Mouse (Mus musculus) macrophage (primary cell): ENCODE measurements around the gene Kctd11. TPM values are rescaled to one million over a fixed set of nuclear protein-coding genes. Genes with fewer than 3 reads are reported as not detected.
"Not testable (repeated sequence)": the region's sequence is repeated elsewhere in the genome, so short reads cannot be mapped to it uniquely, and the experiment has no call there.

Experiments used
- H3K27ac ChIP-seq: fragments of 350-480 bp; formaldehyde crosslinking; 2 replicates; pipeline ENCODE4 v1.9.0; 2021
- H3K36me3 ChIP-seq: fragments of 350-480 bp; formaldehyde crosslinking; 2 replicates; pipeline ENCODE4 v1.9.0; 2021; ENCODE audit errors: inconsistent target
- H3K4me3 ChIP-seq: fragments of 350-480 bp; formaldehyde crosslinking; 2 replicates; pipeline ENCODE4 v1.9.0; 2021; ENCODE audit errors: inconsistent target
- H3K79me2 ChIP-seq: fragments of 350-480 bp; formaldehyde crosslinking; 2 replicates; pipeline ENCODE4 v1.9.0; 2021; ENCODE audit errors: inconsistent target
- whole genome bisulfite sequencing: methylation state at CpG from one replicate; pipeline ENCODE4 v1.1.7; 2026; ENCODE audit warnings: inconsistent platforms; ENCODE audit not compliant: missing documents; 5-methylcytosine and 5-hydroxymethylcytosine counted together
- polyA plus RNA-seq: library from polyadenylated mRNA; stranded (reverse); fragments of 250-400 nt; gene quantifications from 3 replicates; pipeline ENCODE4 v1.2.4, GENCODE M21; 2018; ENCODE audit warnings: inconsistent platforms

Gene Kctd11
- polyA plus RNA-seq, 1 experiment from 2014 or later: 5.6 TPM

DNA sequence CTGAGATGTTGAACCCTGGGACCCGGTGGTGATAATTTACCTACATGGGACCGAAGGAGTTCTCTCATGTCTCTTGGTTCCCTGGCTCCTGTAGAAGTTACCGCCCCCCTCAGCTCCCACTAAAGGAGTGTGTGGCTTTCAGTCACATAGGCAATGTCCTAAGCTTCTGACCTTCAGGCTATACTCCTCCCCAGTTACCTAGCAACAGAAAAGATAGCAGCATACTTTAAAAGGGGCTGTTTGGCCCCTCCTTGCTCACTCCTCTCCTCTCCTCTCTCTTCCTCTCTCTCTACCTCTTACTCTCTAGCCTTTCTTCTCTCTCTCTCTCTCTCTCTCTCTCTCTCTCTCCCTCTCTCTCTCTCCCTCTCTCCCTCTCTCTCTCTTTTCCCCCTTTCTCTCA is 17.5 kb downstream of the Kctd11 start:
- not testable (repeated sequence) for H3K36me3 ChIP-seq, H3K79me2 ChIP-seq, H3K27ac ChIP-seq, H3K4me3 ChIP-seq
- 83% methylated on average over 3 of the region's 3 CpGs for WGBS

GRCm38 (mm10) chr11:69858113-69858998 is 22.9 kb downstream of the Kctd11 start, which contains the start of gene Tnk1:
TSS of gene Tnk1 (minus strand) at chr11:69858730.
- 87% methylated on average over 29 of the region's 30 CpGs for WGBS
- no peaks in the 10 kb centered on the region for H3K36me3 ChIP-seq
- H3K27ac ChIP-seq: no peak within 1 kb of the TSS
- no peak within 1 kb of the TSS for H3K4me3 ChIP-seq
- H3K79me2 ChIP-seq: no peaks in the 10 kb centered on the region

GRCm38 (mm10) chr11:69855347-69855746 is 25.9 kb downstream of the Kctd11 start:
- H3K4me3 ChIP-seq: no peak overlapping the region

GRCm38 (mm10) chr11:69854680-69855079 is 26.5 kb downstream of the Kctd11 start:
- 64% methylated on average over 10 of the region's 10 CpGs for whole genome bisulfite sequencing
- Histone ChIP-seq H3K4me3 (no peak overlapping the region), H3K36me3 (peaks cover 15% of the 10 kb centered on the region; the same call in 1 of the 2 replicates), H3K27ac (no peak overlapping the region), H3K79me2 (no peaks in the 10 kb centered on the region)

More at GRCm38 (mm10) chr11:69855347-69855746, 25.9 kb downstream of the Kctd11 start:
- Histone ChIP-seq H3K36me3 (peaks cover 13% of the 10 kb centered on the region; the same call in 1 of the 2 replicates), H3K27ac (no peak overlapping the region), H3K79me2 (no peaks in the 10 kb centered on the region)
- WGBS: 37% methylated on average over 15 of the region's 16 CpGs

DNA sequence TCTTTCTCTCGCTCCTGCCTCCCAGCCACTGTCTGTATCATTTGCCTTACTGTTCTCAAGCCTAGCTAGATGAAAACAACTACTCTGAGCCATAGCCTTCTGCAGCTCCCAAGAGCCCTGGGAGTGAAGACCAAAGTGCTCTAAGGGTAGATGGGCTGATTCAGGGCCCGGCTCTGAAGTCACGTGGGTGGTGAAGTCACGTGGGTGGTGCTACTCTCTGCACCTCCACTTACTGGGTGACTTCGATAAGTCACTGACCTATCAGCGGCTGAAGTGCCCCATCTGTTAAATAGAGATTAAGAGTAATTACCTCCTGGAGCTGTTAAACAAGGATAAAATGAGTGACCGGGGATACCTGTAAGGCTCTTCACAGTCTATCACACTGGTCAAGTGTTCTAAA is 27.2 kb downstream of the Kctd11 start:
- Histone ChIP-seq H3K36me3 (peaks cover 15% of the 10 kb centered on the region; the same call in 1 of the 2 replicates), H3K4me3 (no peak overlapping the region), H3K79me2 (no peaks in the 10 kb centered on the region), H3K27ac (no peak overlapping the region)
- WGBS: 39% methylated on average over 7 of the region's 7 CpGs

GRCm38 (mm10) chr11:69850754-69851153 is 30.5 kb downstream of the Kctd11 start:
- Histone ChIP-seq H3K27ac (no peak overlapping the region), H3K79me2 (no peaks in the 10 kb centered on the region; the same call in 1 of the 2 replicates), H3K36me3 (peaks cover 15% of the 10 kb centered on the region; the same call in 1 of the 2 replicates), H3K4me3 (no peak overlapping the region)
- 41% methylated on average over 8 of the region's 8 CpGs for WGBS

- Histone ChIP-seq H3K36me3 (peaks cover 15% of the 10 kb centered on the region; the same call in 1 of the 2 replicates), H3K27ac (peak overlapping the region; percentile 55), H3K4me3 (no peak overlapping the region), H3K79me2 (no peaks in the 10 kb centered on the region; the same call in 1 of the 2 replicates)
- WGBS: 75% methylated on average over 15 of the region's 15 CpGs
These were observed 31.3 kb downstream of the Kctd11 start for GRCm38 (mm10) chr11:69849884-69850283.

GRCm38 (mm10) chr11:69849128-69849527 is 32.1 kb downstream of the Kctd11 start:
- Histone ChIP-seq H3K27ac (peak overlapping the region; percentile 55), H3K4me3 (no peak overlapping the region), H3K79me2 (no peaks in the 10 kb centered on the region; the same call in 1 of the 2 replicates), H3K36me3 (peaks cover 15% of the 10 kb centered on the region; the same call in 1 of the 2 replicates)
- 56% methylated on average over 9 of the region's 9 CpGs for WGBS

- H3K27ac ChIP-seq: no peak overlapping the region
- H3K4me3 ChIP-seq: no peak overlapping the region
- H3K36me3 ChIP-seq: peaks cover 15% of the 10 kb centered on the region; the same call in 1 of the 2 replicates
- WGBS: 98% methylated on average over 6 of the region's 6 CpGs
- no peaks in the 10 kb centered on the region; the same call in 1 of the 2 replicates for H3K79me2 ChIP-seq
These were observed 33.2 kb downstream of the Kctd11 start for GRCm38 (mm10) chr11:69848021-69848420.

- Histone ChIP-seq H3K36me3 (peaks cover 15% of the 10 kb centered on the region; the same call in 1 of the 2 replicates), H3K79me2 (no peaks in the 10 kb centered on the region; the same call in 1 of the 2 replicates), H3K27ac (peak overlapping the region; percentile 56), H3K4me3 (peak overlapping the region; percentile 88)
- WGBS: 12% methylated on average over 37 of the region's 37 CpGs
These were observed 34.2 kb downstream of the Kctd11 start for GRCm38 (mm10) chr11:69846738-69847688.

- peaks cover 7% of the 10 kb centered on the region; the same call in 1 of the 2 replicates for H3K36me3 ChIP-seq
- peak within 1 kb of the TSS; percentile 88 for H3K4me3 ChIP-seq
- WGBS: under 1% methylated on average over 38 of the region's 38 CpGs
- H3K27ac ChIP-seq: peak within 1 kb of the TSS; percentile 57
- H3K79me2 ChIP-seq: no peaks in the 10 kb centered on the region; the same call in 1 of the 2 replicates
These were observed 35.0 kb downstream of the Kctd11 start, which contains the start of gene Plscr3 for GRCm38 (mm10) chr11:69846198-69846680. TSS of gene Plscr3 (plus strand) at chr11:69846376.

- Histone ChIP-seq H3K27ac (peak overlapping the region; percentile 78), H3K36me3 (no peaks in the 10 kb centered on the region)
- WGBS: 8% methylated on average over 7 of the region's 7 CpGs
These were observed 42.5 kb downstream of the Kctd11 start for GRCm38 (mm10) chr11:69838714-69839104.

GRCm38 (mm10) chr11:69837952-69838713 is 43.1 kb downstream of the Kctd11 start, which contains the start of gene Tmem256:
TSS of gene Tmem256 (plus strand) at chr11:69838514.
- H3K79me2 ChIP-seq: peaks cover 14% of the 10 kb centered on the region
- H3K27ac ChIP-seq: peak within 1 kb of the TSS; percentile 78
- 1% methylated on average over 32 of the region's 34 CpGs for WGBS

More at GRCm38 (mm10) chr11:69838714-69839104, 42.5 kb downstream of the Kctd11 start:
- Histone ChIP-seq H3K79me2 (peaks cover 14% of the 10 kb centered on the region), H3K4me3 (peak overlapping the region; percentile 88)

More at GRCm38 (mm10) chr11:69837952-69838713, 43.1 kb downstream of the Kctd11 start, which contains the start of gene Tmem256:
- Histone ChIP-seq H3K36me3 (no peaks in the 10 kb centered on the region), H3K4me3 (peak within 1 kb of the TSS; percentile 88)
